Mouse (Mus musculus) testis, adult 2 months (tissue): ENCODE results near the gene Kif1a.

Experiments used
- CTCF ChIP-seq: fragments of 200-500 bp; IDR thresholded peaks from 2 replicates; pipeline ENCODE4 v1.5.1; 2012; ENCODE audit warnings: low read depth, mild to moderate bottlenecking, inconsistent platforms, low read length, moderate library complexity; ENCODE audit not compliant: control insufficient read depth, insufficient read depth, insufficient replicate concordance
- POLR2A ChIP-seq: fragments of 200-500 bp; IDR thresholded peaks from 2 replicates; pipeline ENCODE4 v1.6.1; 2012; ENCODE audit warnings: low read depth, mild to moderate bottlenecking, inconsistent platforms, low read length, moderate library complexity; ENCODE audit not compliant: control insufficient read depth

DNA sequence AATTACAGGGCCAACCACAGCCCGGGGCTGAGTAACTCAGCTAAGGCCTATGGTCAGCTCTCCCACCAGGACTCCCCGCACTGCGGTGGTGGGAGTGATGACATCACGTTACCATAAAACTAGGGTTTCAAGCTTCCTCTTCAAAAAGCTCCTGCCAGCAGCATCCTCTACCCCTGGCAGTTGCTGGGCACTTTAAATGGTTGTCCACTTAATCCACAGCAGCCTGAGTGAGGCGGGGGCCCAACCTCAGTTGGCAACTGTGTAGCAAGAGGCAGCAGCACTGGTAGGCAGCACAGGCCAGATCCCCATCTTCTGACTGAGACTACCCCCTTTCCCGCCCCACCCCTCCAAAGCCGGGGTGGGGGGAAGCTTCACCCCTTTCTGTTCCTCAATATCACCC is 949 bp upstream of the Kif1a start:
- no peak for TF ChIP-seq POLR2A
- no peak for TF ChIP-seq CTCF
